Comparison of ENCODE assay signal across 8 mouse cellular contexts in the genomic region with DNA sequence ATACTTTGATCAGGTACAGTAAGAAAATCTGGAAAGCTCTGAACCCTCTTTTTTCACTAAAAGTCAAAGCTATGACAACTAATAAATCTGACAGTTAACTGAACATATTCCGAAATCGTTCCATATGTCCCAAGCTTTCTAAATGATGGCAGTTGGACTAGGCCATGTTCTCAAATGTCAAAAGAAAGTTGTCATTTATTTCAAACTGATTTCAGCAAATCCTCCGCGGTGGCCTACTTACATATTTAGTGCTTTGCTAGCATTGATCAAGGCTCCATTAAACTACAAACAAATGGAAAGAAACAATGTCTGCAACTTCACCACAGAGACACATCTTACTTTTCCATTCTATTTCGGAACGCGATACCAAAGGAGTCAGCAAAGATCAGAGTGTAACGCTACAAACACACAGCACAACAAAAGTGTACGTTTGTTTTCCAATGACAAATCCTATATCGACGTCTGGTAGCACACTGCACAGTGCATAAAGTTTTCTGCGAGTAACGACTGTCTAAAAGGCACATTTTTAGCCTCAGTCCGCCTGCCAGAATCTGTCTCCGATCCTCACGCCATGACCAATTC. TPM values are rescaled to one million over a fixed set of nuclear protein-coding genes. Genes with fewer than 3 reads are reported as not detected.
DNase-seq lines count a peak whose midpoint lies in the region; ATAC-seq lines count a peak whose summit lies in the region.

No protein-coding gene starts in this region.

- peaks cover 43% of the 10 kb centered on the region for H3K4me1 ChIP-seq in forebrain, embryonic 15.5 days

- H3K9ac ChIP-seq in forebrain, embryonic 15.5 days (replicated peaks), result peak overlapping the region; percentile 73

- H3K4me2 ChIP-seq in forebrain, embryonic 15.5 days (replicated peaks), result peak overlapping the region; percentile 55

- H3K27me3 ChIP-seq in forebrain, embryonic 15.5 days, result no peaks in the 10 kb centered on the region

- peak overlapping the region; percentile 89 for H3K27ac ChIP-seq in forebrain, embryonic 15.5 days (replicated peaks)
- peak overlapping the region; percentile 61 for H3K27ac ChIP-seq in macrophage

- 6% methylated on average over 16 of the region's 16 CpGs for WGBS in forebrain, embryonic 15.5 days
- 6% methylated on average over 16 of the region's 16 CpGs for WGBS in macrophage (ENCODE audit: missing documents)

- DNase-seq in kidney, adult 9 months, result peak; percentile 14
- DNase-seq in kidney, postnatal 36 days, result no peak
- peak; percentile 41 for DNase-seq in MEL-GATA-1-ER (ENCODE audit: extremely low read depth, low read depth)
- no peak for DNase-seq in ovary, postnatal 10 days (ENCODE audit: low spot score)
- DNase-seq in frontal cortex, postnatal 25 days (ENCODE audit: low spot score in 2 of 2), result no peak
- no peak for DNase-seq in ovary, postnatal 14 days (ENCODE audit: low spot score)

- no peaks in the 10 kb centered on the region for H3K9me3 ChIP-seq in forebrain, embryonic 15.5 days

- H3K4me3 ChIP-seq in forebrain, embryonic 15.5 days, result peak overlapping the region; percentile 70
- H3K4me3 ChIP-seq in macrophage (ENCODE audit: inconsistent target), result peak overlapping the region; percentile 71

- no peaks in the 10 kb centered on the region for H3K36me3 ChIP-seq in forebrain, embryonic 15.5 days
- H3K36me3 ChIP-seq in macrophage (ENCODE audit: inconsistent target), result no peaks in the 10 kb centered on the region

- peaks cover 54% of the 10 kb centered on the region for H3K79me2 ChIP-seq in macrophage (ENCODE audit: inconsistent target)

- ATAC-seq in forebrain, embryonic 15.5 days (replicated peaks), result no peak; the same call in 1 of the 2 replicates

RNA-seq across cellular contexts. Expression of a gene that starts 1.1 kb away (rescaled TPM):
- 71.1 and 73.8 TPM in 2 replicates for polyA plus RNA-seq in forebrain, embryonic 15.5 days (2015; fragmentation: Nextera tagmentation; extraction: Ambion mirVana)
- 100 to 1,000 TPM in 2 of 26 experiments, 10 to 100 TPM in 24; 44.1 to 106 (median 79.4) TPM for total RNA-seq in macrophage (2018; cell fraction: chromatin; rRNA removed)
- total RNA-seq in macrophage (2018; cell fraction: cytosol; rRNA removed), result 10 to 100 TPM; 38.9 to 55.1 (median 47.3) TPM
- total RNA-seq in macrophage (2018; cell fraction: nucleus; rRNA removed), result 10 to 100 TPM; 44.6 to 94.0 (median 66.0) TPM
- polyA plus RNA-seq in macrophage (2018), result 40.3 to 52.4 TPM (median 44.3 TPM) in 3 replicates

RNA-seq across cellular contexts. Expression of a gene that starts 19.7 kb away (rescaled TPM):
- polyA plus RNA-seq in forebrain, embryonic 15.5 days (2015; fragmentation: Nextera tagmentation; extraction: Ambion mirVana), result 0.32 TPM in 1 of 2 replicates, not detected in the other
- 1 to 10 TPM in 1 of 26 experiments, not detected in 25; 5.5 TPM for total RNA-seq in macrophage (2018; cell fraction: chromatin; rRNA removed)
- total RNA-seq in macrophage (2018; cell fraction: cytosol; rRNA removed), result not detected
- total RNA-seq in macrophage (2018; cell fraction: nucleus; rRNA removed), result not detected
- polyA plus RNA-seq in macrophage (2018), result not detected in 3 replicates

RNA-seq across cellular contexts. Expression of a gene that starts 47.0 kb away (rescaled TPM):
- polyA plus RNA-seq in forebrain, embryonic 15.5 days (2015; fragmentation: Nextera tagmentation; extraction: Ambion mirVana), result 25.3 and 28.8 TPM in 2 replicates
- total RNA-seq in macrophage (2018; cell fraction: chromatin; rRNA removed), result 100 to 1,000 TPM in 1 of 26 experiments, 10 to 100 TPM in 25; 26.2 to 109 (median 66.4) TPM
- total RNA-seq in macrophage (2018; cell fraction: cytosol; rRNA removed), result 1 to 10 TPM; 2.6 to 9.1 (median 5.2) TPM
- 10 to 100 TPM; 13.0 to 94.1 (median 35.1) TPM for total RNA-seq in macrophage (2018; cell fraction: nucleus; rRNA removed)
- polyA plus RNA-seq in macrophage (2018), result 7.4 to 9.9 TPM (median 9.7 TPM) in 3 replicates

RNA-seq across cellular contexts. Expression of a gene that starts 51.3 kb away (rescaled TPM):
- 6.0 and 6.6 TPM in 2 replicates for polyA plus RNA-seq in forebrain, embryonic 15.5 days (2015; fragmentation: Nextera tagmentation; extraction: Ambion mirVana)
- total RNA-seq in macrophage (2018; cell fraction: chromatin; rRNA removed), result 10 to 100 TPM; 29.2 to 90.7 (median 61.6) TPM
- total RNA-seq in macrophage (2018; cell fraction: cytosol; rRNA removed), result 10 to 100 TPM; 19.2 to 35.4 (median 26.4) TPM
- total RNA-seq in macrophage (2018; cell fraction: nucleus; rRNA removed), result 10 to 100 TPM; 30.9 to 81.9 (median 49.6) TPM
- polyA plus RNA-seq in macrophage (2018), result 17.7 to 27.8 TPM (median 21.7 TPM) in 3 replicates

Comparison
In these comparisons a context has a peak if more than half of its experiments do, and no peak if none do; other contexts are left out.
1. DNase-seq: peak in kidney, adult 9 months (single experiment) and MEL-GATA-1-ER (single experiment); none in kidney, postnatal 36 days (0 of 2), ovary, postnatal 10 days (single experiment), frontal cortex, postnatal 25 days (0 of 2) and ovary, postnatal 14 days (single experiment).